Mouse (Mus musculus) myocyte (in vitro differentiated cells): Measurements from ENCODE around the gene Tctex1d4.

ENCODE experiments used
- CEBPB ChIP-seq: IDR thresholded peaks from 2 replicates; pipeline ENCODE4 v1.6.1; 2011; ENCODE audit warnings: mild to moderate bottlenecking, moderate library complexity; ENCODE audit not compliant: poor library complexity, insufficient read depth, severe bottlenecking
- E2F4 ChIP-seq: IDR thresholded peaks from one replicate; pipeline ENCODE4 v1.6.1; 2011; ENCODE audit warnings: mild to moderate bottlenecking, control low read depth, moderate library complexity; ENCODE audit not compliant: insufficient read depth
- MAX ChIP-seq: IDR thresholded peaks from one replicate; pipeline ENCODE4 v1.6.1; 2011; ENCODE audit warnings: low read depth, mild to moderate bottlenecking, control low read depth
- MYOG ChIP-seq, 3 experiments: IDR thresholded peaks; one replicate each; pipeline ENCODE4 v1.6.1; 2011; ENCODE audit warnings: control low read depth in 2 of 3, low read depth in 2 of 3, mild to moderate bottlenecking in 2 of 3; ENCODE audit not compliant: insufficient read length in 2 of 3, control insufficient read depth in 1 of 3, insufficient read depth in 1 of 3
- POLR2A ChIP-seq: IDR thresholded peaks from one replicate; pipeline ENCODE4 v1.6.1; 2011; ENCODE audit warnings: low read depth, mild to moderate bottlenecking, control low read depth, moderate library complexity; ENCODE audit not compliant: insufficient read length
- POLR2AphosphoS2 ChIP-seq: IDR thresholded peaks from one replicate; pipeline ENCODE4 v1.6.1; 2011; ENCODE audit warnings: low read depth, control low read depth; ENCODE audit not compliant: insufficient read length
- REST ChIP-seq: IDR thresholded peaks from one replicate; pipeline ENCODE4 v1.6.1; 2011; ENCODE audit warnings: mild to moderate bottlenecking, control low read depth, moderate library complexity; ENCODE audit not compliant: insufficient read depth, insufficient read length
- SRF ChIP-seq: IDR thresholded peaks from one replicate; pipeline ENCODE4 v1.6.1; 2011; ENCODE audit warnings: low read depth; ENCODE audit not compliant: control insufficient read depth, insufficient read length
- TCF12 ChIP-seq: IDR thresholded peaks from one replicate; pipeline ENCODE4 v1.6.1; 2011; ENCODE audit warnings: mild to moderate bottlenecking, control low read depth; ENCODE audit not compliant: poor library complexity, insufficient read depth, severe bottlenecking
- TCF3 ChIP-seq: IDR thresholded peaks from one replicate; pipeline ENCODE4 v1.6.1; 2011; ENCODE audit warnings: low read depth, control low read depth; ENCODE audit not compliant: insufficient read length
- USF1 ChIP-seq: IDR thresholded peaks from one replicate; pipeline ENCODE4 v1.6.1; 2011; ENCODE audit warnings: low read depth, mild to moderate bottlenecking, control low read depth, moderate library complexity

- TF ChIP-seq POLR2A (no peak), E2F4 (no peak), TCF3 (no peak), CEBPB (no peak), POLR2AphosphoS2 (no peak), SRF (no peak), REST (no peak), USF1 (no peak), MAX (no peak), MYOG (IDR thresholded peaks at IDR 0.05; ENCODE audit: control insufficient read depth in 1 of 3, insufficient read depth in 1 of 3, insufficient read length in 2 of 3, low read depth in 2 of 3) (no peak), TCF12 (no peak)
Observed at GRCm38 (mm10) chr4:117101218-117101617, 25.4 kb upstream of the Tctex1d4 start.
